Mouse (Mus musculus) NIH3T3 (cell line): ENCODE data around the gene Smim27.

Experiments used
- DNase-seq: peaks from one replicate; pipeline ENCODE4 v3.0.0-alpha.2; 2012; ENCODE audit warnings: low read depth

The Smim27 gene

DNA sequence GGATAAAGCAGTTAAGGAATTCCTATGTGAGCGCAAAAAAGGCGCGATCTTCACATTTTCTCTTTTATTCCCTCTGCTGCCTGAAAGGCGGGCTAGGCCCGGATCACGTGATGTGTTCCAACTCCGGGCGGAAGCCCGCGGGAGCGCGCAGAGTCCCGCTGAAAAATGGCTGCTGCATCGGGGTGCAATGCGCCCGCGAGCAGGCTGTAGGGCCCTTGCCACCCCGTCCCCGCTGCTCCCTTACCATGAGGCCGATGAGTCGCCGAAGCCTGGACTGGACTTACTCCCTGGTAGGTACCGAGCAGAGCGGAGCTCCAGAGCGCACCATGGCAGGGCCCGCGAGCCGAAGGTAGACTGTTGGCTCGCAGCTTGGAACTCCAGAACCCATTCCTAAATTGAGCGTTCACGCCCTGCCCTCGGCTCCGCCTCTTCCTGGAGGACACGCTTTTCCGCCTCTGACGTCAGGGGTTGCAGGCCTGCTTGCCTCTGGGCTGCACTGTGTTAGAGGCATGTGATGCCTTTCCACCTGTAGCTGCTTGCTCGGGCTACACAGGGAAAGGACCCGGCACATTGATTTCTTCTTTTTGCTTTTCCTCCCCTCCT, at the start of gene Smim27, which contains the start of gene Topors:
Gene Smim27 (plus strand): TSS at position 150 of the 603 bp plus-strand sequence.
Gene Topors (minus strand): TSS at position 421 of the 603 bp plus-strand sequence.
- peak; percentile 96 for DNase-seq

GRCm38 (mm10) chr4:40220437-40220836, 48.9 kb upstream of the Smim27 start:
- DNase-seq: no peak

- DNase-seq: no peak
Measured at GRCm38 (mm10) chr4:40221004-40221760, 48.2 kb upstream of the Smim27 start.

- no peak for DNase-seq
Measured at GRCm38 (mm10) chr4:40221876-40222585, 47.3 kb upstream of the Smim27 start.

DNA sequence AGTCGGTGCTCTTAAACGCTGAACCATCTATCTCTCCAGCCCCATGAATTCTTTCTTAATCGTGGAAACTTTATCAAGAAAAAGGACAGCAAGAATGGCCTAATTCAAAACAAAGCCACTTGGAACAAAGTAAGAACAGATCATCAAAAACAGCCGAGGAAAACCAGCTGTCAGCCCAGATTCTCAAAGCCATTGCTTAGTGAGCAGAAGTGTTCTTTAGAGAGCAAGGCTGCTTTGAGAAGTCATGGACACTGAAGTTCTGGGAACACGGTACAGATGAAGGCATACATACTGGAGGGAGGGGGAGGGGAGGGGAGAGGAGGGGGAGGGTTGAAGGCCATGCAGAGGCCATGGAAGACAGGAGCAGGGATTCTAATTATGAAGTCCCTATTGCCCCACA, 43.3 kb upstream of the Smim27 start:
- no peak for DNase-seq

DNA sequence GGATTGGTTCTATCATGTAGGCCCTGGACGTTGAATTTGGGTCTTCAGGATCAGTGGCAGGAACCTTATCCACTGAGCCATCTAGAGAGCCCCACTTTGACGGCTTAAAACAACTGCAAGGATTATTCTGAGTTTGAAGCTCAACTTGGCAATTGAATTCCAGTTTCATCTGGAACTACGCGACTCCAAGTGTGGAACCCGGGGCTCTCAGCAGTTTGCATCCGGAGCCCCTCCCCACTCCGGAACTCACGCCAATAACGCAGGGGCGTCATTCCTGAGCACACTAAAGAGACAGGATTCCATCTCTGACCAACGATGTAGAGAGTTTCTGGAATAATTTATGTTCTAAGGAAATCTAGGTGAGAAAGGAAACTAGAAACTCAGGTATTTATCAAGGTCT, 42.2 kb upstream of the Smim27 start:
- no peak for DNase-seq

DNA sequence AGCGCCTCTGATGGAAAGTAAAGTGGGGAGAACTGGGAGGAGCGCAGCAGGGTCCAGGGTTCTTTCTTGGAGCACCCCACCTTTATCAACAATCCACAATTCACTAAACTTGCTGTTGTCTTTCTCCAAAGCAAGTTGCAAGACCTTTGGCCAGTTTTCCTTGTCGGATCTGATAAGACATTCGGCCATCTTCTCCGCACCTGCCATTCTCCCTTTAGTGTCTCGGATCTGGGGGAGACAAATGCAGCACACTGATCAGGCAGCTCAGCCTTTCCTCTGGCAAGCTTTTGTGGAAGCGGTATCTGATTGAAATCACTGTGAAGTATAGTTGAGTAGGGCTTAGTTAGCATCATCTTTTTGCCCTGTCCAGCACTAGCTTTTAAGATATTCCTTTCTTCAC, 41.5 kb upstream of the Smim27 start:
- DNase-seq: no peak

DNA sequence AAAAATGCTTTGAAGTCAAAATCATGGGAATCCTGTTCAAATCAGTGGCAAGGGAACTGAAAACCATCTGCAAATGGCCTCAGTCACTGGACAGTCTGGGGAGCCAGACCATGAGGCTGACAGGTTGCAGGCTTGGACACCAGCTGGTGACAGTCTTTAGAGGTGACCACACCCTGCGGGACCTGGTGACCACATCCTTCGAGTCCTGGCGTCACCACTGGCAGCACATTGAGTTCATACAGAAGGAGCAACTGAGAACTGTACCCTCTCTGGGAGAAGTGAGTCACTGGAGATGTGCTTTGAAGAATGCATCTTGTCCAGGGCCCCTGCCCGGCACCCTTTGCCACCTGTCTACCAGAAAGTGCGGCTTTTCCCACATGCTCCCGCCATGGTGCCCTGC, 39.7 kb upstream of the Smim27 start:
- DNase-seq: no peak

- DNase-seq: no peak
Measured at GRCm38 (mm10) chr4:40233062-40233664, 36.2 kb upstream of the Smim27 start.

- DNase-seq: no peak
Measured at GRCm38 (mm10) chr4:40234256-40234655, 35.1 kb upstream of the Smim27 start.

GRCm38 (mm10) chr4:40236829-40237228, 32.5 kb upstream of the Smim27 start:
- DNase-seq: no peak

DNA sequence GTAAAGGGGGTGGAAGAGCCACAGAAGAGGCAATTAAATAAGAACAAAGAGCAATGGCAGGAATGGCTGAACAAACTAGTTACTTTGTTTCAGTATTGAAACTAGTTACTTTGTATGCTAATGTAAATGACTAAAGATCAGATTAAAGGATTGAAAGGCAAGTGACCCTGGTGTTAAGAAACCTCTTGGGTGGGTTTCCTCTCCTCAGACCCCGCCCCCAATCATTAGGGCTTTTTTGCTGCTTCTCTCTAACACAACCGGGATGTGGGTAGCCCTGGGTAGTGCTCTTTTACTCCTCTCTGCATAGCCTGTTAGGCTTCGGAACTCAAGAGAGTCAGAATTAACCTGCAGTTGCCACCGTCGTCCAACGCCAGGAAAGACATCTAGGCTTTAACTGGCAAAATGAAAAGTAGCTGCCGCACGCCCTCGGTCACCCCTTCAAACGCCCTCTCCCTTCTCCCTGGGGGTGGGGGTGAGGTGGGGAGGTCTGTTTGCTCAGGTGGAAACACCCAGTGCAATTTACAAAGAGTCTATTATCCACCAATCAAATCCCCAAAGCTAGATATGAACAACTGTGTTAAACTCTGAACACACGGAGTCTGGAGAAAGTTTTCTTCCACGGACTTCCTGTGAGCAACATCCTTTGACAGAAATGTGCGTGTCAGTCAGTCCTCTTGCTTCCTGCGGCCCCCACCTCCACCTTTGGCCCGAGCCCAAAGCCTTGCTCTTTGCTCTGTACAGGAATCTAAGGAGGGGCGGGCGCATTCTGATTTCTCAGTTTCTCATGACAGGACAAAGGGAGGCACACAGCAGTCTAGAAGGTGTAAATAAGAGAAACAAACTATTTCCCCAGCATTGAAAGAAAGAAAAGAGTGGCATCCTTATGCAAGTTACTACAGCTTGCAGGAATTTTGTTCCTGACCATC, 30.6 kb upstream of the Smim27 start:
- DNase-seq: peak; percentile 74

GRCm38 (mm10) chr4:40239409-40240271, 29.7 kb upstream of the Smim27 start, which contains the start of gene Ddx58:
TSS of gene Ddx58 (minus strand) at chr4:40239828.
- peak; percentile 65 for DNase-seq

DNA sequence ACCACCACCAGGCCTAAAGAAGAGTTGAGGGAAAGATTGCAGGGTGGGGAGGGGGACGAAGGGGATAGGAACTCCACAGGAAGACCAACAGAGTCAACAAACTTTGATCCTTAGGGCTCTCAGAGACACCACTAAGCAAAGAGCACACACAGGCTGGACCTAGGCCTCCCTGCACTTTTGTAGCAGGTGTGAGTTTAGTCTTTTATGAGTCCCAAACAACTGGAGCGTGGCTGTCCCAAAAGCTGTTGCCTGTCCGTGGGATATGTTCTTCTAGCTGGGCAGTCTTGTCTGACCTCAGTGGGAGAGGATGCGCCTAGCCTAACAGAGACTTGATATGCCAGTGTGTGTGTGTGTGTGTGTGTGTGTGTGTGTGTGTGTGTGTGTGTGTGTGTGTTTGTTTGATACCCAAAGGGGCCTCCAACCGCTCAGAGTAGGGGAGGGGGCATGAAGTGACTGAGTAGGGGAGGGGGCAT, 29.1 kb upstream of the Smim27 start:
- peak; percentile 26 for DNase-seq

GRCm38 (mm10) chr4:40241928-40242327, 27.5 kb upstream of the Smim27 start:
- DNase-seq: peak; percentile 6

GRCm38 (mm10) chr4:40243006-40243405, 26.4 kb upstream of the Smim27 start:
- no peak for DNase-seq

- no peak for DNase-seq
Measured at GRCm38 (mm10) chr4:40244035-40244434, 25.3 kb upstream of the Smim27 start.

- DNase-seq: no peak
Measured at GRCm38 (mm10) chr4:40250984-40251383, 18.4 kb upstream of the Smim27 start.

DNA sequence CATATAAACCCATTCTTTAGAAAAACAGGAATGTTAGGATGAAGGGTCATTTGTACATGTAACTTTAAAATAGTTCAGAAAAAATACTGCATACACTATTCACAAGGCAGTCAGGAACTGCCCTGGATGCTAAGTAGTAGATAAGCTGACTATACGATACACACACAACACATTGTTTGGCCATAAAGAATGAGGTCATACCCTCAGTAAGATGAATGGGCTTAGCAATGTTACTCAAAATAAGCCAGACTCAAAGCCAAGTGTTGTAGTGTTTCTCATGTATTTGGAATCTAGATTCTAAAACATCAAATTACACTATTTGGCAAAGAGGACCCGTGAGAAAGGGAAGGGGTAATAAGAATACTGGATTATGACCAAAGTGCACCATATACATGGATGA, 15.6 kb upstream of the Smim27 start:
- peak; percentile 53 for DNase-seq

GRCm38 (mm10) chr4:40254385-40255103, 14.8 kb upstream of the Smim27 start:
- no peak for DNase-seq
